Mouse (Mus musculus) midbrain, embryonic 16.5 days (tissue): ENCODE measurements around the gene Wnk4. TPM values are rescaled to one million over a fixed set of nuclear protein-coding genes. Genes with fewer than 3 reads are reported as not detected.

Experiments
- polyA plus RNA-seq: library from polyadenylated mRNA; unstranded; fragments of >200 nt; fragmentation: Nextera tagmentation; extraction: Ambion mirVana; gene quantifications from 2 replicates; pipeline ENCODE4 v1.2.1, GENCODE M21; 2015

Wnk4 gene
- polyA plus RNA-seq, 1 experiment from 2014 or later = 7.4 TPM

Other genes with a start within 250 kb of the Wnk4 start
- 13.2 and 14.2 TPM in 2 replicates for gene Naglu, start 190.6 kb upstream of the Wnk4 start, polyA plus RNA-seq
- 0.21 and 0.49 TPM in 2 replicates for gene Hsd17b1, start 182.2 kb upstream of the Wnk4 start, polyA plus RNA-seq
- 42.0 and 43.5 TPM in 2 replicates for gene Coasy, start 178.0 kb upstream of the Wnk4 start, polyA plus RNA-seq
- gene Mlx, start 173.3 kb upstream of the Wnk4 start, polyA plus RNA-seq = 93.8 and 96.5 TPM in 2 replicates
- 15.2 and 17.6 TPM in 2 replicates for gene Psmc3ip, start 165.1 kb upstream of the Wnk4 start, polyA plus RNA-seq
- 24.4 and 25.4 TPM in 2 replicates for gene Retreg3, start 140.7 kb upstream of the Wnk4 start, polyA plus RNA-seq
- gene Tubg1, start 140.6 kb upstream of the Wnk4 start, polyA plus RNA-seq = 72.6 and 75.0 TPM in 2 replicates
- gene Tubg2, start 104.7 kb upstream of the Wnk4 start, polyA plus RNA-seq = 62.9 and 71.4 TPM in 2 replicates
- 4.2 and 4.7 TPM in 2 replicates for gene Cntnap1, start 90.0 kb upstream of the Wnk4 start, polyA plus RNA-seq
- gene Plekhh3, start 89.2 kb upstream of the Wnk4 start, polyA plus RNA-seq = 6.5 and 7.6 TPM in 2 replicates
- gene Ccr10, start 85.1 kb upstream of the Wnk4 start, polyA plus RNA-seq = 0.47 and 0.62 TPM in 2 replicates
- gene Ezh1, start 34.1 kb upstream of the Wnk4 start, polyA plus RNA-seq = 30.8 and 34.4 TPM in 2 replicates
- gene Ramp2, start 14.5 kb upstream of the Wnk4 start, polyA plus RNA-seq = 79.5 and 83.8 TPM in 2 replicates
- 115 and 119 TPM in 2 replicates for gene Vps25, start 6.9 kb upstream of the Wnk4 start, polyA plus RNA-seq
- gene Cntd1, start 18.4 kb downstream of the Wnk4 start, polyA plus RNA-seq = 0.71 and 0.80 TPM in 2 replicates
- 208 and 224 TPM in 2 replicates for gene Coa3, start 18.5 kb downstream of the Wnk4 start, polyA plus RNA-seq
- gene Becn1, start 41.7 kb downstream of the Wnk4 start, polyA plus RNA-seq = 159 and 177 TPM in 2 replicates
- 107 and 121 TPM in 2 replicates for gene Psme3, start 55.6 kb downstream of the Wnk4 start, polyA plus RNA-seq
- gene Aoc2, start 64.5 kb downstream of the Wnk4 start, polyA plus RNA-seq = 2.0 and 2.2 TPM in 2 replicates
- gene Aoc3, start 70.0 kb downstream of the Wnk4 start, polyA plus RNA-seq = 0.13 and 0.14 TPM in 2 replicates
- not detected in 2 replicates for gene G6pc, start 107.0 kb downstream of the Wnk4 start, polyA plus RNA-seq
- 96.2 and 98.2 TPM in 2 replicates for gene Aarsd1, start 157.0 kb downstream of the Wnk4 start, polyA plus RNA-seq
- 7.0 and 7.9 TPM in 2 replicates for gene Gm27029, start 164.2 kb downstream of the Wnk4 start, polyA plus RNA-seq
- gene Rundc1, start 164.5 kb downstream of the Wnk4 start, polyA plus RNA-seq = 32.1 and 32.6 TPM in 2 replicates
- gene Ptges3l, start 164.8 kb downstream of the Wnk4 start, polyA plus RNA-seq = 3.0 and 3.1 TPM in 2 replicates
- 185 and 220 TPM in 2 replicates for gene Rpl27, start 181.7 kb downstream of the Wnk4 start, polyA plus RNA-seq
- gene Ifi35, start 187.8 kb downstream of the Wnk4 start, polyA plus RNA-seq = 2.5 and 3.1 TPM in 2 replicates
- gene Rnd2, start 204.4 kb downstream of the Wnk4 start, polyA plus RNA-seq = 67.7 and 76.5 TPM in 2 replicates
- 134 and 145 TPM in 2 replicates for gene Vat1, start 205.7 kb downstream of the Wnk4 start, polyA plus RNA-seq